Mouse (Mus musculus): ENCODE measurements around the gene Gss.

- TF ChIP-seq CTCF (IDR thresholded peaks at IDR 0.05; ENCODE audit: low read depth) (no peak), EP300 (IDR thresholded peaks at IDR 0.05; ENCODE audit: low read depth) (no peak)
Measured at GRCm38 (mm10) chr2:155552949-155553354, 39.7 kb downstream of the Gss start.
